Comparison of ENCODE assay signal across 30 mouse cellular contexts in genomic region chr10:26079678-26080077, GRCm38 (mm10). TPM values are rescaled to one million over a fixed set of nuclear protein-coding genes. Genes with fewer than 3 reads are reported as not detected.
"Had no signal": no experiment of that assay in that cellular context is flagged by ENCODE, and none has a peak within 500 bp of the region (broad histone marks: within the 10 kb centered on the region; RNA-seq: fewer than 3 reads in every experiment).

No protein-coding gene starts in this region.

- H3K27ac ChIP-seq: heart, adult 2 months; heart, embryonic 13.5 days; heart, embryonic 15.5 days; hindbrain, embryonic 13.5 days; hindbrain, embryonic 15.5 days; hindbrain, postnatal 0 days; layer of hippocampus, adult 2 months; limb, embryonic 10.5 days; limb, embryonic 12.5 days; liver, embryonic 13.5 days; liver, embryonic 15.5 days had no signal

- H3K4me3 ChIP-seq: heart, adult 2 months; liver, embryonic 15.5 days had no signal

- H3K4me1 ChIP-seq: limb, embryonic 12.5 days; liver, embryonic 13.5 days; liver, embryonic 15.5 days had no signal

- H3K9ac ChIP-seq: heart, embryonic 13.5 days; heart, embryonic 15.5 days; hindbrain, embryonic 13.5 days; limb, embryonic 12.5 days; liver, embryonic 13.5 days; liver, embryonic 15.5 days had no signal

- H3K36me3 ChIP-seq: heart, embryonic 13.5 days; heart, embryonic 15.5 days; hindbrain, embryonic 13.5 days; hindbrain, embryonic 15.5 days; limb, embryonic 10.5 days; limb, embryonic 12.5 days; liver, embryonic 13.5 days; liver, embryonic 15.5 days had no signal

- H3K4me2 ChIP-seq: liver, embryonic 13.5 days; liver, embryonic 15.5 days had no signal

- H3K9me3 ChIP-seq: heart, embryonic 13.5 days; heart, embryonic 15.5 days; hindbrain, embryonic 13.5 days; hindbrain, embryonic 15.5 days; limb, embryonic 10.5 days; limb, embryonic 12.5 days; liver, embryonic 13.5 days; liver, embryonic 15.5 days had no signal

- DNase-seq: gastrocnemius, postnatal 14 days; gastrocnemius, postnatal 36 days; heart, adult 11 months; heart, adult 2 months; heart, postnatal 14 days; kidney, adult 11 months; kidney, adult 2 months; kidney, postnatal 10 days; kidney, postnatal 25 days; kidney, postnatal 4 days; liver, embryonic 13.5 days had no signal

- H3K27me3 ChIP-seq: hindbrain, embryonic 13.5 days; hindbrain, embryonic 15.5 days had no signal

RNA-seq across cellular contexts. Expression of gene Tmem200a, which starts 0.8 kb away (rescaled TPM):
- total RNA-seq: heart, postnatal 36 days; hematopoietic stem cell, adult 5-6 weeks; liver, adult 2 months had no signal
- polyA plus RNA-seq: liver, adult 2 months had no signal

RNA-seq across cellular contexts. Expression of gene Gm9767, which starts 1.6 kb away (rescaled TPM):
- total RNA-seq: gastrocnemius, adult 18-20 months; gastrocnemius, adult 8-10 months; gastrocnemius, postnatal 14 days; gastrocnemius, postnatal 36 days; heart, adult 2 months; heart, postnatal 14 days; heart, postnatal 36 days; hematopoietic stem cell, adult 5-6 weeks; liver, adult 2 months had no signal
- polyA plus RNA-seq: gonadal fat pad, adult 2 months; heart, adult 2 months; heart, embryonic 11.5 days; heart, embryonic 13.5 days; heart, embryonic 15.5 days; heart, postnatal 0 days; intestine, embryonic 16.5 days; kidney, adult 2 months; kidney, embryonic 16.5 days; liver, adult 2 months; liver, embryonic 13.5 days; liver, embryonic 15.5 days had no signal
